Comparison of ENCODE assay signal across 19 mouse cellular contexts in genomic region chr8:57348251-57348650, GRCm38 (mm10). TPM values are rescaled to one million over a fixed set of nuclear protein-coding genes. Genes with fewer than 3 reads are reported as not detected.
A peak's percentile ranks its signal among the peaks of the same experiment; 100 is the strongest.
DNase-seq lines count a peak whose midpoint lies in the region; ATAC-seq lines count a peak whose summit lies in the region.
"Had no signal": no experiment of that assay in that cellular context is flagged by ENCODE, and none has a peak within 500 bp of the region (broad histone marks: within the 10 kb centered on the region; RNA-seq: fewer than 3 reads in every experiment).

No protein-coding gene starts in this region.

- peak; percentile 73 for DNase-seq in heart, embryonic 10.5 days (ENCODE audit: low spot score)
- no peak for DNase-seq in heart, postnatal 4 days
- peak; percentile 12 for DNase-seq in embryo, embryonic 9.5 days (ENCODE audit: extremely low spot score)
- peak; percentile 42 for DNase-seq in limb, embryonic 10.5 days (ENCODE audit: low spot score)
- DNase-seq in frontal cortex, postnatal 36 days (ENCODE audit: low spot score in 2 of 2): no peak
- DNase-seq in cerebellum, adult 8-10 months: no peak
- DNase-seq: adrenal gland, adult 8-10 months; B cell, adult 2 months; cerebellum, postnatal 25 days; kidney, adult 8-10 months; kidney, postnatal 25 days; liver, embryonic 13.5 days; spleen, adult 18-20 months had no signal

- no peak overlapping the region for H3K4me2 ChIP-seq in hindbrain, embryonic 13.5 days
- H3K4me2 ChIP-seq in hindbrain, embryonic 12.5 days (replicated peaks): no peak overlapping the region
- H3K4me2 ChIP-seq: forebrain, embryonic 13.5 days; liver, embryonic 13.5 days; neural tube, embryonic 12.5 days had no signal

- H3K36me3 ChIP-seq in heart, embryonic 10.5 days: peaks cover 6% of the 10 kb centered on the region; the same call in 1 of the 2 replicates
- no peaks in the 10 kb centered on the region for H3K36me3 ChIP-seq in hindbrain, embryonic 13.5 days
- no peaks in the 10 kb centered on the region for H3K36me3 ChIP-seq in hindbrain, embryonic 12.5 days
- H3K36me3 ChIP-seq in limb, embryonic 10.5 days: 0 out of 2 replicates have a peak, but pooled peaks cover 3% of the 10 kb centered on the region
- H3K36me3 ChIP-seq: liver, embryonic 13.5 days; neural tube, embryonic 12.5 days had no signal

- 19% methylated on average over 4 of the region's 4 CpGs for WGBS in heart, embryonic 10.5 days
- WGBS in hindbrain, embryonic 13.5 days: 13% methylated on average over 4 of the region's 4 CpGs
- whole genome bisulfite sequencing in hindbrain, embryonic 12.5 days: 9% methylated on average over 4 of the region's 4 CpGs
- 24% methylated on average over 4 of the region's 4 CpGs for WGBS in limb, embryonic 10.5 days

- no peaks in the 10 kb centered on the region for H3K9me3 ChIP-seq in heart, embryonic 10.5 days
- H3K9me3 ChIP-seq in hindbrain, embryonic 13.5 days: no peaks in the 10 kb centered on the region
- no peaks in the 10 kb centered on the region for H3K9me3 ChIP-seq in hindbrain, embryonic 12.5 days (replicated peaks)
- no peaks in the 10 kb centered on the region for H3K9me3 ChIP-seq in limb, embryonic 10.5 days (replicated peaks)
- H3K9me3 ChIP-seq: forebrain, embryonic 13.5 days; liver, embryonic 13.5 days; neural tube, embryonic 12.5 days had no signal

- peaks cover 73% of the 10 kb centered on the region for H3K27me3 ChIP-seq in heart, embryonic 10.5 days (ENCODE audit: insufficient read depth, poor library complexity, severe bottlenecking)
- peaks cover 99% of the 10 kb centered on the region for H3K27me3 ChIP-seq in hindbrain, embryonic 13.5 days
- peaks cover 100% of the 10 kb centered on the region for H3K27me3 ChIP-seq in hindbrain, embryonic 12.5 days
- peaks cover 99% of the 10 kb centered on the region for H3K27me3 ChIP-seq in limb, embryonic 10.5 days (ENCODE audit: low read depth, poor library complexity, severe bottlenecking)

- H3K4me3 ChIP-seq in heart, embryonic 10.5 days: peak overlapping the region; percentile 54
- no peak overlapping the region for H3K4me3 ChIP-seq in hindbrain, embryonic 13.5 days
- H3K4me3 ChIP-seq in hindbrain, embryonic 12.5 days: no peak overlapping the region
- H3K4me3 ChIP-seq in limb, embryonic 10.5 days: no peak overlapping the region
- H3K4me3 ChIP-seq: forebrain, embryonic 13.5 days; liver, embryonic 13.5 days; neural tube, embryonic 12.5 days had no signal

- ATAC-seq in hindbrain, embryonic 13.5 days (ENCODE audit: low FRiP score): 0 out of 2 replicates have a peak, but pooled peaks have one; percentile 13
- no peak for ATAC-seq in hindbrain, embryonic 12.5 days (ENCODE audit: low FRiP score)
- ATAC-seq: forebrain, embryonic 13.5 days had no signal

- peak overlapping the region; percentile 45; the same call in 1 of the 2 replicates for H3K27ac ChIP-seq in heart, embryonic 10.5 days
- H3K27ac ChIP-seq in hindbrain, embryonic 13.5 days: no peak overlapping the region
- no peak overlapping the region for H3K27ac ChIP-seq in hindbrain, embryonic 12.5 days
- H3K27ac ChIP-seq in limb, embryonic 10.5 days: 0 out of 2 replicates have a peak overlapping the region, but pooled peaks have one; percentile 0
- H3K27ac ChIP-seq: forebrain, embryonic 13.5 days; liver, embryonic 13.5 days; neural tube, embryonic 12.5 days had no signal

- H3K4me1 ChIP-seq in heart, embryonic 10.5 days: peaks cover 44% of the 10 kb centered on the region
- H3K4me1 ChIP-seq in hindbrain, embryonic 13.5 days (replicated peaks): peaks cover under 1% of the 10 kb centered on the region; the same call in 1 of the 2 replicates
- no peaks in the 10 kb centered on the region for H3K4me1 ChIP-seq in hindbrain, embryonic 12.5 days
- peaks cover 68% of the 10 kb centered on the region for H3K4me1 ChIP-seq in limb, embryonic 10.5 days
- H3K4me1 ChIP-seq: liver, embryonic 13.5 days; neural tube, embryonic 12.5 days had no signal

- no peak overlapping the region for H3K9ac ChIP-seq in hindbrain, embryonic 13.5 days
- no peak overlapping the region for H3K9ac ChIP-seq in hindbrain, embryonic 12.5 days
- H3K9ac ChIP-seq: forebrain, embryonic 13.5 days; liver, embryonic 13.5 days; neural tube, embryonic 12.5 days had no signal

RNA-seq across cellular contexts. Expression of gene Hand2, which starts 27.5 kb away (rescaled TPM):
- 10.3 and 16.7 TPM in 2 replicates for polyA plus RNA-seq in heart, embryonic 10.5 days (2016; fragmentation: Nextera tagmentation; extraction: Ambion mirVana)
- total RNA-seq in heart, postnatal 4 days (2021): 10 to 100 TPM; 62.1 to 69.6 TPM
- polyA plus RNA-seq in hindbrain, embryonic 13.5 days (2015; fragmentation: Nextera tagmentation; extraction: Ambion mirVana): not detected in 2 replicates
- polyA plus RNA-seq in hindbrain, embryonic 12.5 days (2016; fragmentation: Nextera tagmentation; extraction: Ambion mirVana): not detected in 2 replicates
- polyA plus RNA-seq in limb, embryonic 10.5 days (2016; fragmentation: Nextera tagmentation; extraction: Ambion mirVana): 9.8 and 10.1 TPM in 2 replicates
- total RNA-seq: layer of hippocampus, postnatal 10 days; left cerebral cortex, postnatal 10 days had no signal
- polyA plus RNA-seq: forebrain, embryonic 13.5 days had no signal

Comparison
In these comparisons a context has a peak if more than half of its experiments do, and no peak if none do; other contexts are left out.
1. DNase-seq: peak in heart, embryonic 10.5 days (single experiment), embryo, embryonic 9.5 days (single experiment) and limb, embryonic 10.5 days (single experiment); none in heart, postnatal 4 days (single experiment), frontal cortex, postnatal 36 days (0 of 2) and cerebellum, adult 8-10 months (single experiment).
2. H3K27ac ChIP-seq: peak in heart, embryonic 10.5 days (single experiment) and limb, embryonic 10.5 days (single experiment); none in hindbrain, embryonic 13.5 days (single experiment) and hindbrain, embryonic 12.5 days (single experiment).
3. RNA of gene Hand2, which starts 27.5 kb away (polyA plus RNA-seq): 10.3 to 16.7 TPM in heart, embryonic 10.5 days and 9.8 to 10.1 TPM in limb, embryonic 10.5 days; not detected in hindbrain, embryonic 13.5 days and not detected in hindbrain, embryonic 12.5 days; every median in the first group is over 10 times any median in the second.